Mouse (Mus musculus): Measurements from ENCODE around the gene Tfr2. TPM values are rescaled to one million over a fixed set of nuclear protein-coding genes. Genes with fewer than 3 reads are reported as not detected.

Tfr2 gene
- polyA plus RNA-seq, 1 experiment from 2014 or later: 157 TPM

- Histone ChIP-seq H3K9me3 (ENCODE audit: low read length) (no peaks in the 10 kb centered on the region), H3K4me3 (ENCODE audit: low read depth, low read length) (peak overlapping the region; percentile 96), H3K4me1 (ENCODE audit: insufficient read depth) (peaks cover 44% of the 10 kb centered on the region), H3K27me3 (ENCODE audit: insufficient read depth, low read length) (no peaks in the 10 kb centered on the region), H3K9ac (replicated peaks) (peak overlapping the region; percentile 94), H3K27ac (ENCODE audit: low read depth) (peak overlapping the region; percentile 99), H3K4me2 (ENCODE audit: low read depth, low read length) (peak overlapping the region; percentile 85), H3K36me3 (replicated peaks; ENCODE audit: insufficient read depth, low read length) (peaks cover 15% of the 10 kb centered on the region)
- TF ChIP-seq EP300 (IDR thresholded peaks at IDR 0.05; ENCODE audit: low read depth) (no peak), CTCF (IDR thresholded peaks at IDR 0.05; ENCODE audit: low read depth) (no peak)
- 5% methylated on average over 6 of the region's 6 CpGs for WGBS (ENCODE audit: insufficient replicate concordance)
- no peak for ATAC-seq
- no peak for DNase-seq
Observed at GRCm38 (mm10) chr5:137629906-137630545, 60.4 kb downstream of the Tfr2 start.

GRCm38 (mm10) chr5:137630602-137631001 is 61.0 kb downstream of the Tfr2 start:
- TF ChIP-seq CTCF (IDR thresholded peaks at IDR 0.05; ENCODE audit: low read depth) (no peak), EP300 (IDR thresholded peaks at IDR 0.05; ENCODE audit: low read depth) (no peak)
- ATAC-seq: no peak
- H3K36me3 ChIP-seq (replicated peaks; ENCODE audit: insufficient read depth, low read length): peaks cover 21% of the 10 kb centered on the region
- WGBS (ENCODE audit: insufficient replicate concordance): 10% methylated on average over 3 of the region's 3 CpGs
- H3K4me2 ChIP-seq (ENCODE audit: low read depth, low read length): peak overlapping the region; percentile 85
- H3K9ac ChIP-seq (replicated peaks): peak overlapping the region; percentile 94
- no peaks in the 10 kb centered on the region for H3K9me3 ChIP-seq (ENCODE audit: low read length)
- no peaks in the 10 kb centered on the region for H3K27me3 ChIP-seq (ENCODE audit: insufficient read depth, low read length)
- peak overlapping the region; percentile 96 for H3K4me3 ChIP-seq (ENCODE audit: low read depth, low read length)
- peaks cover 44% of the 10 kb centered on the region for H3K4me1 ChIP-seq (ENCODE audit: insufficient read depth)
- DNase-seq: no peak
- H3K27ac ChIP-seq (ENCODE audit: low read depth): peak overlapping the region; percentile 99

- peak overlapping the region; percentile 99 for H3K27ac ChIP-seq (ENCODE audit: low read depth)
- peak overlapping the region; percentile 85 for H3K4me2 ChIP-seq (ENCODE audit: low read depth, low read length)
- peak overlapping the region; percentile 94 for H3K9ac ChIP-seq (replicated peaks)
- H3K36me3 ChIP-seq (replicated peaks; ENCODE audit: insufficient read depth, low read length): peaks cover 25% of the 10 kb centered on the region
- ATAC-seq (no peak), DNase-seq (peak; percentile 72)
- no peaks in the 10 kb centered on the region for H3K9me3 ChIP-seq (ENCODE audit: low read length)
- 25% methylated on average over 9 of the region's 9 CpGs for WGBS (ENCODE audit: insufficient replicate concordance)
- H3K4me1 ChIP-seq (ENCODE audit: insufficient read depth): peaks cover 44% of the 10 kb centered on the region
- H3K27me3 ChIP-seq (ENCODE audit: insufficient read depth, low read length): no peaks in the 10 kb centered on the region
- peak overlapping the region; percentile 96 for H3K4me3 ChIP-seq (ENCODE audit: low read depth, low read length)
- TF ChIP-seq EP300 (IDR thresholded peaks at IDR 0.05; ENCODE audit: low read depth): no peak
- no peak for TF ChIP-seq CTCF (IDR thresholded peaks at IDR 0.05; ENCODE audit: low read depth)
Observed at GRCm38 (mm10) chr5:137631171-137631570, 61.5 kb downstream of the Tfr2 start.

- Histone ChIP-seq H3K27ac (ENCODE audit: low read depth) (peak overlapping the region; percentile 99), H3K27me3 (ENCODE audit: insufficient read depth, low read length) (no peaks in the 10 kb centered on the region), H3K9me3 (ENCODE audit: low read length) (no peaks in the 10 kb centered on the region), H3K36me3 (replicated peaks; ENCODE audit: insufficient read depth, low read length) (peaks cover 30% of the 10 kb centered on the region), H3K9ac (replicated peaks) (peak overlapping the region; percentile 94), H3K4me1 (ENCODE audit: insufficient read depth) (peaks cover 44% of the 10 kb centered on the region), H3K4me2 (ENCODE audit: low read depth, low read length) (peak overlapping the region; percentile 85), H3K4me3 (ENCODE audit: low read depth, low read length) (peak overlapping the region; percentile 96)
- 28% methylated on average over 4 of the region's 4 CpGs for WGBS (ENCODE audit: insufficient replicate concordance)
- ATAC-seq (no peak), DNase-seq (no peak)
- no peak for TF ChIP-seq EP300 (IDR thresholded peaks at IDR 0.05; ENCODE audit: low read depth)
- TF ChIP-seq CTCF (IDR thresholded peaks at IDR 0.05; ENCODE audit: low read depth): no peak
Observed at GRCm38 (mm10) chr5:137631591-137631990, 62.0 kb downstream of the Tfr2 start.

- no peaks in the 10 kb centered on the region for H3K9me3 ChIP-seq (ENCODE audit: low read length)
- no peak overlapping the region for H3K9ac ChIP-seq (replicated peaks)
- ATAC-seq (no peak), DNase-seq (no peak)
- no peak overlapping the region for H3K27ac ChIP-seq (ENCODE audit: low read depth)
- peaks cover 46% of the 10 kb centered on the region for H3K36me3 ChIP-seq (replicated peaks; ENCODE audit: insufficient read depth, low read length)
- H3K4me2 ChIP-seq (ENCODE audit: low read depth, low read length): no peak overlapping the region
- H3K27me3 ChIP-seq (ENCODE audit: insufficient read depth, low read length): no peaks in the 10 kb centered on the region
- H3K4me3 ChIP-seq (ENCODE audit: low read depth, low read length): no peak overlapping the region
- WGBS (ENCODE audit: insufficient replicate concordance): 83% methylated on average over 12 of the region's 12 CpGs
- H3K4me1 ChIP-seq (ENCODE audit: insufficient read depth): peaks cover 33% of the 10 kb centered on the region
- TF ChIP-seq CTCF (IDR thresholded peaks at IDR 0.05; ENCODE audit: low read depth) (no peak), EP300 (IDR thresholded peaks at IDR 0.05; ENCODE audit: low read depth) (no peak)
Observed at GRCm38 (mm10) chr5:137633397-137634084, 63.9 kb downstream of the Tfr2 start.

Small RNA genes within 50 kb of the gene (microRNA-seq; reads per million reads assigned to microRNA genes)
- gene Mir6418: 1.6 reads per million

Other genes with a start within 250 kb of the Tfr2 start
- gene Slc12a9, start 236.2 kb upstream of the Tfr2 start, polyA plus RNA-seq (2015; fragmentation: Nextera tagmentation; extraction: Ambion mirVana): 2.9 and 3.2 TPM in 2 replicates
- 5.7 and 5.9 TPM in 2 replicates for gene Ephb4, start 219.7 kb upstream of the Tfr2 start, polyA plus RNA-seq (2015; fragmentation: Nextera tagmentation; extraction: Ambion mirVana)
- 0.01 and 0.06 TPM in 2 replicates for gene Zan, start 92.8 kb upstream of the Tfr2 start, polyA plus RNA-seq (2015; fragmentation: Nextera tagmentation; extraction: Ambion mirVana)
- 27.5 and 27.7 TPM in 2 replicates for gene Pop7, start 67.3 kb upstream of the Tfr2 start, polyA plus RNA-seq (2015; fragmentation: Nextera tagmentation; extraction: Ambion mirVana)
- 2.8 and 4.0 TPM in 2 replicates for gene Gigyf1, start 51.3 kb upstream of the Tfr2 start, polyA plus RNA-seq (2015; fragmentation: Nextera tagmentation; extraction: Ambion mirVana)
- 0.13 and 0.26 TPM in 2 replicates for gene Epo, start 36.6 kb upstream of the Tfr2 start, polyA plus RNA-seq (2015; fragmentation: Nextera tagmentation; extraction: Ambion mirVana)
- 165 and 177 TPM in 2 replicates for gene Gnb2, start 36.3 kb upstream of the Tfr2 start, polyA plus RNA-seq (2015; fragmentation: Nextera tagmentation; extraction: Ambion mirVana)
- not detected in 2 replicates for gene Actl6b, start 16.3 kb upstream of the Tfr2 start, polyA plus RNA-seq (2015; fragmentation: Nextera tagmentation; extraction: Ambion mirVana)
- gene Mospd3, start 31.2 kb downstream of the Tfr2 start, polyA plus RNA-seq (2015; fragmentation: Nextera tagmentation; extraction: Ambion mirVana): 26.2 and 28.3 TPM in 2 replicates
- 12.9 and 14.7 TPM in 2 replicates for gene Pcolce, start 43.9 kb downstream of the Tfr2 start, polyA plus RNA-seq (2015; fragmentation: Nextera tagmentation; extraction: Ambion mirVana)
- gene Fbxo24, start 59.2 kb downstream of the Tfr2 start, polyA plus RNA-seq (2015; fragmentation: Nextera tagmentation; extraction: Ambion mirVana): not detected in 2 replicates
- gene Lrch4, start 59.3 kb downstream of the Tfr2 start, polyA plus RNA-seq (2015; fragmentation: Nextera tagmentation; extraction: Ambion mirVana): 24.1 and 24.3 TPM in 2 replicates
- 2.4 and 2.6 TPM in 2 replicates for gene Gm20605, start 59.3 kb downstream of the Tfr2 start, polyA plus RNA-seq (2015; fragmentation: Nextera tagmentation; extraction: Ambion mirVana)
- 3.4 and 4.0 TPM in 2 replicates for gene Sap25, start 71.5 kb downstream of the Tfr2 start, polyA plus RNA-seq (2015; fragmentation: Nextera tagmentation; extraction: Ambion mirVana)
- gene Irs3, start 75.9 kb downstream of the Tfr2 start, polyA plus RNA-seq (2015; fragmentation: Nextera tagmentation; extraction: Ambion mirVana): 0.11 TPM in 1 of 2 replicates, not detected in the other
- 29.5 and 34.1 TPM in 2 replicates for gene Agfg2, start 114.9 kb downstream of the Tfr2 start, polyA plus RNA-seq (2015; fragmentation: Nextera tagmentation; extraction: Ambion mirVana)
- gene Nyap1, start 171.8 kb downstream of the Tfr2 start, polyA plus RNA-seq (2015; fragmentation: Nextera tagmentation; extraction: Ambion mirVana): 0.11 and 0.18 TPM in 2 replicates
- 65.3 and 65.9 TPM in 2 replicates for gene Tsc22d4, start 175.9 kb downstream of the Tfr2 start, polyA plus RNA-seq (2015; fragmentation: Nextera tagmentation; extraction: Ambion mirVana)
- 13.4 and 18.1 TPM in 2 replicates for gene Ppp1r35, start 209.0 kb downstream of the Tfr2 start, polyA plus RNA-seq (2015; fragmentation: Nextera tagmentation; extraction: Ambion mirVana)
- 4.7 and 5.0 TPM in 2 replicates for gene Mepce, start 217.8 kb downstream of the Tfr2 start, polyA plus RNA-seq (2015; fragmentation: Nextera tagmentation; extraction: Ambion mirVana)
- 1.5 and 1.9 TPM in 2 replicates for gene Zcwpw1, start 218.0 kb downstream of the Tfr2 start, polyA plus RNA-seq (2015; fragmentation: Nextera tagmentation; extraction: Ambion mirVana)